Mouse (Mus musculus) lung, postnatal 0 days (tissue): ENCODE measurements around the gene Sebox. TPM values are rescaled to one million over a fixed set of nuclear protein-coding genes. Genes with fewer than 3 reads are reported as not detected.
A peak's percentile ranks its signal among the peaks of the same experiment; 100 is the strongest.

Experiments used
- ATAC-seq: fragments of 200-750 bp; cut with Nextera tagmentation; 2 replicates; pipeline ENCODE4 v1.8.0; 2017; ENCODE audit warnings: moderate library complexity
- DNase-seq: peaks from one replicate; pipeline ENCODE4 v3.0.0-alpha.2; 2016; ENCODE audit warnings: low spot score
- H3K27ac ChIP-seq: fragments of 300-500 bp; sonication (generic); 2 replicates; pipeline ENCODE4 v1.5.1; 2014; ENCODE audit warnings: antibody characterized with exemption, mild to moderate bottlenecking, low read length, mixed read lengths
- H3K27me3 ChIP-seq: fragments of 300-500 bp; sonication (generic); replicated peaks from 2 replicates; pipeline ENCODE4 v1.6.1; 2014; ENCODE audit warnings: low read length, mixed read lengths; ENCODE audit not compliant: insufficient read depth
- H3K36me3 ChIP-seq: fragments of 300-500 bp; sonication (generic); 2 replicates; pipeline ENCODE4 v1.6.1; 2014; ENCODE audit warnings: low read length, mixed read lengths; ENCODE audit not compliant: insufficient read depth
- H3K4me1 ChIP-seq: fragments of 300-500 bp; sonication (generic); 2 replicates; pipeline ENCODE4 v1.6.1; 2014; ENCODE audit warnings: antibody characterized with exemption, low read depth, low read length, mixed read lengths; ENCODE audit not compliant: insufficient read depth
- H3K4me2 ChIP-seq: fragments of 300-500 bp; sonication (generic); replicated peaks from 2 replicates; pipeline ENCODE4 v1.6.1; 2014; ENCODE audit warnings: low read depth, mild to moderate bottlenecking, low read length, moderate library complexity, mixed read lengths
- H3K4me3 ChIP-seq: fragments of 300-500 bp; sonication (generic); 2 replicates; pipeline ENCODE4 v1.5.1; 2014; ENCODE audit warnings: low read depth, low read length
- H3K9ac ChIP-seq: fragments of 300-500 bp; sonication (generic); replicated peaks from 2 replicates; pipeline ENCODE4 v1.6.1; 2014; ENCODE audit warnings: low read depth, mild to moderate bottlenecking
- H3K9me3 ChIP-seq: fragments of 300-500 bp; sonication (generic); 2 replicates; pipeline ENCODE4 v1.6.1; 2016; ENCODE audit warnings: low read length, mixed read lengths
- CTCF ChIP-seq: IDR thresholded peaks from 2 replicates; pipeline ENCODE4 v1.5.1; 2016; ENCODE audit warnings: antibody characterized with exemption, mild to moderate bottlenecking
- EP300 ChIP-seq: IDR thresholded peaks from 2 replicates; pipeline ENCODE4 v1.6.1; 2016; ENCODE audit warnings: antibody characterized with exemption, mild to moderate bottlenecking, control low read depth
- WGBS: fragments of 180-500 bp; shearing (Covaris S2); extraction: QIAGEN DNeasy Blood & Tissue Kit; methylation state at CpG from one replicate; pipeline ENCODE4 v1.1.7; 2014; 5-methylcytosine and 5-hydroxymethylcytosine counted together
- polyA plus RNA-seq: library from polyadenylated mRNA; unstranded; fragments of >200 nt; fragmentation: Nextera tagmentation; extraction: Ambion mirVana; gene quantifications from 2 replicates; pipeline ENCODE4 v1.2.1, GENCODE M21; 2015

Gene Sebox
- polyA plus RNA-seq, 1 experiment from 2014 or later = not detected

- Histone ChIP-seq H3K4me1 (peaks cover 5% of the 10 kb centered on the region; the same call in 1 of the 2 replicates), H3K9ac (no peak overlapping the region), H3K9me3 (peaks cover 4% of the 10 kb centered on the region; the same call in 1 of the 2 replicates), H3K36me3 (no peaks in the 10 kb centered on the region), H3K4me3 (no peak overlapping the region), H3K27ac (no peak overlapping the region), H3K27me3 (no peaks in the 10 kb centered on the region), H3K4me2 (no peak overlapping the region)
- TF ChIP-seq CTCF (no peak), EP300 (no peak)
- ATAC-seq (no peak), DNase-seq (no peak)
- WGBS = 75% methylated on average over 5 of the region's 5 CpGs
Measured at GRCm38 (mm10) chr11:78462669-78463068, 40.6 kb upstream of the Sebox start.

- DNase-seq (no peak), ATAC-seq (no peak)
- H3K27me3 ChIP-seq = no peaks in the 10 kb centered on the region
- no peaks in the 10 kb centered on the region for H3K36me3 ChIP-seq
- WGBS = 49% methylated on average over 13 of the region's 13 CpGs
- H3K4me3 ChIP-seq = no peak overlapping the region
- H3K9ac ChIP-seq = no peak overlapping the region
- H3K9me3 ChIP-seq = peaks cover 4% of the 10 kb centered on the region; the same call in 1 of the 2 replicates
- no peak overlapping the region for H3K27ac ChIP-seq
- TF ChIP-seq CTCF = no peak
- no peak for TF ChIP-seq EP300
- H3K4me2 ChIP-seq = no peak overlapping the region
- peaks cover 5% of the 10 kb centered on the region; the same call in 1 of the 2 replicates for H3K4me1 ChIP-seq
Measured at GRCm38 (mm10) chr11:78463286-78464036, 39.8 kb upstream of the Sebox start.

- DNase-seq = no peak
- TF ChIP-seq EP300 (no peak), CTCF (no peak)
- no peak overlapping the region for H3K27ac ChIP-seq
- no peak for ATAC-seq
- H3K9ac ChIP-seq = 0 out of 2 replicates have a peak overlapping the region, but pooled peaks have one; percentile 30
- H3K4me1 ChIP-seq = peaks cover 5% of the 10 kb centered on the region; the same call in 1 of the 2 replicates
- peaks cover 4% of the 10 kb centered on the region; the same call in 1 of the 2 replicates for H3K9me3 ChIP-seq
- no peaks in the 10 kb centered on the region for H3K36me3 ChIP-seq
- no peaks in the 10 kb centered on the region for H3K27me3 ChIP-seq
- peak overlapping the region; percentile 94 for H3K4me2 ChIP-seq
- 29% methylated on average over 9 of the region's 9 CpGs for WGBS
- H3K4me3 ChIP-seq = peak overlapping the region; percentile 65
Measured at GRCm38 (mm10) chr11:78465116-78465515, 38.1 kb upstream of the Sebox start.

GRCm38 (mm10) chr11:78465568-78466180 is 37.6 kb upstream of the Sebox start, which contains the start of gene Slc46a1:
Slc46a1 (plus strand) TSS chr11:78465697.
- H3K4me3 ChIP-seq = peak within 1 kb of the TSS; percentile 65
- H3K27me3 ChIP-seq = no peaks in the 10 kb centered on the region
- 1% methylated on average over 39 of the region's 41 CpGs for WGBS
- peak within 1 kb of the TSS; percentile 30 for H3K9ac ChIP-seq
- no peaks in the 10 kb centered on the region for H3K36me3 ChIP-seq
- peaks cover 4% of the 10 kb centered on the region; the same call in 1 of the 2 replicates for H3K9me3 ChIP-seq
- DNase-seq (peak; percentile 92), ATAC-seq (peak; percentile 93)
- peak within 1 kb of the TSS; percentile 54 for H3K27ac ChIP-seq
- H3K4me2 ChIP-seq = peak within 1 kb of the TSS; percentile 94
- peaks cover 5% of the 10 kb centered on the region; the same call in 1 of the 2 replicates for H3K4me1 ChIP-seq
- TF ChIP-seq EP300 = no peak
- no peak for TF ChIP-seq CTCF

GRCm38 (mm10) chr11:78466242-78466912 is 36.9 kb upstream of the Sebox start:
- DNase-seq (no peak), ATAC-seq (no peak)
- Histone ChIP-seq H3K27ac (peak overlapping the region; percentile 54; the same call in 1 of the 2 replicates), H3K9ac (peak overlapping the region; percentile 30; the same call in 1 of the 2 replicates), H3K4me1 (peaks cover 5% of the 10 kb centered on the region; the same call in 1 of the 2 replicates), H3K36me3 (no peaks in the 10 kb centered on the region), H3K27me3 (no peaks in the 10 kb centered on the region), H3K9me3 (peaks cover 4% of the 10 kb centered on the region; the same call in 1 of the 2 replicates), H3K4me2 (peak overlapping the region; percentile 94), H3K4me3 (peak overlapping the region; percentile 65)
- no peak for TF ChIP-seq CTCF
- 68% methylated on average over 23 of the region's 23 CpGs for WGBS

GRCm38 (mm10) chr11:78467515-78467914 is 35.7 kb upstream of the Sebox start:
- H3K4me1 ChIP-seq = peaks cover 5% of the 10 kb centered on the region; the same call in 1 of the 2 replicates

More at GRCm38 (mm10) chr11:78467515-78467914, 35.7 kb upstream of the Sebox start:
- no peak overlapping the region for H3K9ac ChIP-seq
- no peak overlapping the region for H3K27ac ChIP-seq
- H3K4me2 ChIP-seq = no peak overlapping the region
- no peak for TF ChIP-seq CTCF
- no peak for TF ChIP-seq EP300
- H3K27me3 ChIP-seq = no peaks in the 10 kb centered on the region
- no peak overlapping the region for H3K4me3 ChIP-seq
- no peaks in the 10 kb centered on the region for H3K9me3 ChIP-seq
- WGBS = 67% methylated on average over 7 of the region's 7 CpGs
- DNase-seq = no peak
- no peak for ATAC-seq
- H3K36me3 ChIP-seq = no peaks in the 10 kb centered on the region
